ENCODE assay signal across 15 mouse cellular contexts in genomic region chr1:151059546-151060136, GRCm38 (mm10).
"Had no signal": no experiment of that assay in that cellular context is flagged by ENCODE, and none has a peak within 500 bp of the region (broad histone marks: within the 10 kb centered on the region; RNA-seq: fewer than 3 reads in every experiment).

No protein-coding gene starts in this region.

- ATAC-seq: midbrain, embryonic 16.5 days had no signal

- H3K4me2 ChIP-seq: hindbrain, embryonic 15.5 days; limb, embryonic 13.5 days; liver, embryonic 11.5 days; liver, embryonic 15.5 days; lung, embryonic 14.5 days; midbrain, embryonic 12.5 days; neural tube, embryonic 13.5 days; stomach, embryonic 15.5 days had no signal

- H3K4me1 ChIP-seq: hindbrain, embryonic 15.5 days; liver, embryonic 15.5 days had no signal

- H3K36me3 ChIP-seq: hindbrain, embryonic 15.5 days; limb, embryonic 13.5 days; liver, embryonic 15.5 days; midbrain, embryonic 12.5 days; neural tube, embryonic 13.5 days; stomach, embryonic 15.5 days had no signal

- H3K27me3 ChIP-seq: hindbrain, embryonic 15.5 days; limb, embryonic 13.5 days; liver, embryonic 15.5 days; midbrain, embryonic 12.5 days; neural tube, embryonic 13.5 days; stomach, embryonic 15.5 days had no signal

- DNase-seq: layer of hippocampus, adult 9-11 months; lung, embryonic 14.5 days; lung, postnatal 14 days; retina, postnatal 1 day; right cerebral cortex, postnatal 14 days; thymus, adult 2 months; thymus, postnatal 36 days had no signal

- H3K4me3 ChIP-seq: hindbrain, embryonic 15.5 days; limb, embryonic 13.5 days; liver, embryonic 15.5 days; midbrain, embryonic 12.5 days; neural tube, embryonic 13.5 days; stomach, embryonic 15.5 days had no signal

- H3K9ac ChIP-seq: hindbrain, embryonic 15.5 days; limb, embryonic 13.5 days; liver, embryonic 15.5 days; lung, embryonic 14.5 days; midbrain, embryonic 12.5 days; neural tube, embryonic 13.5 days; stomach, embryonic 15.5 days had no signal

- H3K9me3 ChIP-seq: hindbrain, embryonic 15.5 days; limb, embryonic 13.5 days; liver, embryonic 15.5 days; midbrain, embryonic 12.5 days; neural tube, embryonic 13.5 days; stomach, embryonic 15.5 days had no signal

- H3K27ac ChIP-seq: hindbrain, embryonic 15.5 days; limb, embryonic 13.5 days; liver, embryonic 15.5 days; midbrain, embryonic 12.5 days; neural tube, embryonic 13.5 days; stomach, embryonic 15.5 days had no signal
